Mouse (Mus musculus): ENCODE data around the gene Zfp362. TPM values are rescaled to one million over a fixed set of nuclear protein-coding genes. Genes with fewer than 3 reads are reported as not detected.
A peak's percentile ranks its signal among the peaks of the same experiment; 100 is the strongest.

Zfp362 gene
- polyA plus RNA-seq, 1 experiment from 2014 or later = 26.0 TPM

DNA sequence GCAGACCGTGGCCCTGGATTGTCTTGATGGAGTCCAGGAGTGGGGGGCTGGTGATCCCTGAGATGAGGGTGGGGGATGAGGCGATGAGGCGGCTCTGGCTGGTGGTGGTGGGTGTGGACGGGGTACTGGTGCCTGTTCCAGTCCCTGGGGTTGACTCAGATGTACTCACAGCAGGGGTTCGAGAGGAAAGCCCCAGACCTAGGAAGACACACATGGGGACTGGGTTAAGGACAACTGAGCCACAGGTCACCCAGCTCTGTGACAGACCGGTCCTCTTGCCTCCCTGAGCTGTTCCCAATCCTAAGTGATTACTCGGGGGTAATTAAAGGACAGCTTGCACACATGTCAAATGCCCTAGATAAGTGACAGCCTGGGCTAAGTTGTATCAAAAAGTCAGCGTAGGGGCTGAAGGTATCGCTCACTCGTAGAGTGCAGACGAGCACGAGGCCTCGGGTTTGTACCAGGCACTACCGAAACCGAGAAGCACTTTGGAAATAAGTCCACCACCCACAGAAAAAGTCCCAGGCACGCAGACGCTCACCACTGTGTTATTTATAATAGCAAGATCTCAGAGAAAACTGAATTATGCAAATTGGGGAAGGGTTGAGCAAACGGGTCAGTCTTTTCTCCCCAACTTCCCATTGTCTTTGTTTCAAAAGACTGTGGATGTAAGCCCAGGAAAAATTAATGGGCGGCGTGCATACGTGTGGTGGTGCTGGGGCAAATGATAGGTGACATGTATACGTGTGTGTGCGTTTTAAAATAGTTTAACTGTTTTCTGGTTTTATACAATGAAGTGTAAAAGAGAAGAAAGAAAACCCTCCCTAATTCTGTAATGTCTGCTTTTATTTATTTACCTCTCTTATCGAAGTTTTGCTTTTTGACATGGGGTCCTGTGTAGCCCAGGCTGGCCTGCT, 18.6 kb downstream of the Zfp362 start:
- Histone ChIP-seq H3K4me2 (ENCODE audit: low read depth, low read length) (no peak overlapping the region), H3K4me1 (ENCODE audit: control insufficient read depth, insufficient read depth, low read length) (0 out of 2 replicates have a peak, but pooled peaks cover 7% of the 10 kb centered on the region), H3K4me3 (replicated peaks; ENCODE audit: low read length) (no peak overlapping the region), H3K27ac (ENCODE audit: low read length) (no peak overlapping the region), H3K36me3 (ENCODE audit: control insufficient read depth, insufficient read depth, low read length) (peaks cover 18% of the 10 kb centered on the region), H3K27me3 (ENCODE audit: control insufficient read depth, insufficient read depth, low read length) (no peaks in the 10 kb centered on the region), H3K9ac (ENCODE audit: low read length) (no peak overlapping the region), H3K9me3 (replicated peaks; ENCODE audit: control insufficient read depth, low read length) (no peaks in the 10 kb centered on the region)
- WGBS = 87% methylated on average over 24 of the region's 24 CpGs
- no peak for ATAC-seq (ENCODE audit: insufficient read depth, low FRiP score)

DNA sequence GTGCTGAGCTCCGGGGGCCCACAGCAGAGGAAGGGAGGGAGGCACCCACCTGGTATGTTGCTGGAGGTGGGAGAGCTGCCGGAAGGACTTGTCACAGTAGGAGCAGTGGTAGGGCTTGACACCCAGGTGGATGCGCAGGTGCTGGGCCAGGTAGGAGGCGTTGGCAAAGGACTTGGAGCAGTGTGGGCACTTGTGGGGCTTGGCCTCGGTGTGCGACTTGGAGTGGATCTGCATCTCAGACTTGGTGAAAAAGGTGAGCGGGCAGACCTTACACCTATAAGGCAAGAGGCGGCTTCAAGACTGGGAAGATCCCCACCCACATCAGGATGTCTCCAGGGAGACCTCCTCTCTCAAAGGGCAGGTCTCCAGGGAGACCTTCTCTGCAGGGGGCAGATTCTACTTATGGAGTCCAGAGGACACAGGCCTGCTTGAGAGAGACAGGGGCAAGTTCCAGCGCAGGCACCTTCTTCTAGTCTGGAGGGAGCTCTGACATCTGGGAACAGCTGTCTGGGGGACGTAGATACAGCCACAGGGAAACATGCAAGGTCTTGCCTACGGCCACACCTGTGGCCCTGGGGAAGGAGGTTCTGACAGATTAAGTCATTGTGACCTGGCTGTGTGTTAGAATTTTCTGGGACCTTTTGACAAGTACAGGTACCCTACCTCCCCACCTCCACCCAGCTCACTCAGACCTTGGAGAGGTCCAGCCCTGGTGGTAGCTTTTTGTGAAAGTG, 19.8 kb downstream of the Zfp362 start:
- Histone ChIP-seq H3K27me3 (ENCODE audit: control insufficient read depth, insufficient read depth, low read length) (no peaks in the 10 kb centered on the region), H3K36me3 (ENCODE audit: control insufficient read depth, insufficient read depth, low read length) (peaks cover 18% of the 10 kb centered on the region), H3K4me2 (ENCODE audit: low read depth, low read length) (no peak overlapping the region), H3K27ac (ENCODE audit: low read length) (no peak overlapping the region), H3K9ac (ENCODE audit: low read length) (no peak overlapping the region), H3K4me3 (replicated peaks; ENCODE audit: low read length) (no peak overlapping the region), H3K4me1 (ENCODE audit: control insufficient read depth, insufficient read depth, low read length) (0 out of 2 replicates have a peak, but pooled peaks cover 7% of the 10 kb centered on the region), H3K9me3 (replicated peaks; ENCODE audit: control insufficient read depth, low read length) (no peaks in the 10 kb centered on the region)
- no peak for ATAC-seq (ENCODE audit: insufficient read depth, low FRiP score)
- 92% methylated on average over 11 of the region's 11 CpGs for WGBS

DNA sequence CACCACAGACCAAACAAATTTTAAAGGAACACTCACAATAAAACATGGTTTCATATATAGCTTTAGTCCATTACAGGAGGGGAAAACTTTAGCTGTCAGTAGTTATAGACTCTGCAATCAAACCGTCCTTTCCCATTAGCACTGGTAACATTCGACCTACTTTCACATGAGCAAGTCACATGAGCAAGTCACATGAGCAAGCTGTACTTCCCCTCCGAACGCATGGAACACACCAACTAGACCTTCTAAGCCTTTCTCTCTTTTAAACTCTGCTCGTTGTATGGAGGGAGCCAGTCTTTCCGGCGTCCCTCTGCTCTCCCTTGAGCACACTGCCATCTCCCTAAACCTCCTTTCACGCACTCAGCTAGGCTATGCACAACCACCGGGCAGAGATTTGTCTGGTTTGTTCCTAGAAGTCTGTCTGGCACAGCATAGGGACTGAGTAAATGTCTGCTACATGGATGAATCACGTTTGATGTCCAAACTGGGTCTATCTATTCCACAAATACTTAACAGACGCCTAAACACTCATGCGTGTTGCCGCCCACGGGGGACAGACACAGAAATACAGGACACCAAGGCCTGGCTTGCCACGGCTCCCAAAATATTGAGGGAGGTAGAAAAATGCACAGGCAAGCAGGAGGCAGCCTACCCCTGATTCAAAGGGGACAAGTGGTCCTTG, 20.8 kb downstream of the Zfp362 start:
- Histone ChIP-seq H3K4me2 (ENCODE audit: low read depth, low read length) (no peak overlapping the region), H3K4me3 (replicated peaks; ENCODE audit: low read length) (no peak overlapping the region), H3K27ac (ENCODE audit: low read length) (no peak overlapping the region), H3K27me3 (ENCODE audit: control insufficient read depth, insufficient read depth, low read length) (no peaks in the 10 kb centered on the region), H3K4me1 (ENCODE audit: control insufficient read depth, insufficient read depth, low read length) (0 out of 2 replicates have a peak, but pooled peaks cover under 1% of the 10 kb centered on the region), H3K36me3 (ENCODE audit: control insufficient read depth, insufficient read depth, low read length) (peaks cover 21% of the 10 kb centered on the region), H3K9me3 (replicated peaks; ENCODE audit: control insufficient read depth, low read length) (no peaks in the 10 kb centered on the region), H3K9ac (ENCODE audit: low read length) (no peak overlapping the region)
- no peak for ATAC-seq (ENCODE audit: insufficient read depth, low FRiP score)
- WGBS = 92% methylated on average over 15 of the region's 15 CpGs

DNA sequence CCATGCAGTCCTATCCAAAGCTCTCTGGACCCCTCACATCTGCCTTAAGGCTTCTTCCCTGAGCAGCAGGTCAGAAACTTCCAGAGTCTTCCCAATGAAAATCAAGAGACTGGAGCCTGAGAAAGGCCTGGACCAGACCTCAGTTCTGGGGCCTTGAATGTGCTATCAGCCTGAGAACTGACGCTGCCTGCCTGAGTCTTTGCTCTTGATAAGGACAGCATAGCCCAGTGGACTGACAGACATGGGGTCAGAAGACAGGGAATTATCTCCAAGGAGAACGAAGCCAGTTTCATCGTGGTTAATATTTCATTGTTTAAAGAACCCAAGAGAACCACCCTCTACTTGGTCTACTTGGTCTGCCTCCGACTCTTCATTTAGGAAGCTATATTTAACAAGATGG, 23.2 kb downstream of the Zfp362 start:
- Histone ChIP-seq H3K36me3 (ENCODE audit: control insufficient read depth, insufficient read depth, low read length) (peaks cover 21% of the 10 kb centered on the region), H3K9ac (ENCODE audit: low read length) (no peak overlapping the region), H3K27me3 (ENCODE audit: control insufficient read depth, insufficient read depth, low read length) (no peaks in the 10 kb centered on the region), H3K27ac (ENCODE audit: low read length) (no peak overlapping the region), H3K4me2 (ENCODE audit: low read depth, low read length) (no peak overlapping the region), H3K4me3 (replicated peaks; ENCODE audit: low read length) (no peak overlapping the region), H3K9me3 (replicated peaks; ENCODE audit: control insufficient read depth, low read length) (no peaks in the 10 kb centered on the region), H3K4me1 (ENCODE audit: control insufficient read depth, insufficient read depth, low read length) (no peaks in the 10 kb centered on the region)
- no peak for ATAC-seq (ENCODE audit: insufficient read depth, low FRiP score)
- WGBS = 55% methylated on average over 4 of the region's 4 CpGs

DNA sequence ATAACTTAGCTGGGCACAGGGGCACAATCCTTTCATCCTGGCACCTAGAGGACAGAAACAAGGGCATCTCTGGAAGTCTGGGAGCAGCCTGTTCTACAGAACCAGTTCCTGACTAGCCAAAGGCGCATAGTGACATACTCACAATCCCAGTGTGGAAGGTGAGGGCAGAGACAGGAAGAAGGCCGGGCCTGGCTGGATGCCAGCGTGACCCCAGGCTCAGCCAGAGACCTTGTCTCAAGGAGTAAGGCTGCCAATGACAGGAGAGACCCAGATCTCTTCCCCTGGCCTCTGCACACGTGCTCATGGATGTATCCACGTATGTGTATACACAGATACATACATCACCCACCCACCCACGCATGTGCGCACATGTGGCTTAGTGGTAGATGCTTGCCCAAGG, 23.8 kb downstream of the Zfp362 start:
- 87% methylated on average over 7 of the region's 7 CpGs for WGBS
- no peaks in the 10 kb centered on the region for H3K9me3 ChIP-seq (replicated peaks; ENCODE audit: control insufficient read depth, low read length)
- ATAC-seq (ENCODE audit: insufficient read depth, low FRiP score) = no peak

DNA sequence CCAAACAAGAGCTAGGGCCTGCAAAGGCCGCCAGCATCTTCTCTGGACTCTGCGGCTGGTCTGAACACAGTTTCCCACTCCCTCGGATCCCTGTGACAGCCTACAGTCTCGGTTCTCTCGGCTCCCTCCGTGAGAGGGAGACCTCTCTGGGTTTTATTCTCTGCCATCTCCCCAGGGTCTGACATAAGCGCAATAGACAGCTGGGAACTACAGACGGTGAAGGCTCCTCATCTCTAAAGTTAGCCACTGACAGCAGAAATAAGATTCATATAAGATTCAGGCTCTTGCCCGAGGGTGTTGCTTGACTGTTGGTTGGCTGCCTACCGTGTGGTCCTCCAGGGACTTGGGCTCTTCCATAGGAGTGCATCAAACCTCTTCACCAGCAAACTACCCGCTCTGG, 28.3 kb downstream of the Zfp362 start:
- no peaks in the 10 kb centered on the region for H3K4me1 ChIP-seq (ENCODE audit: control insufficient read depth, insufficient read depth, low read length)
- WGBS = 77% methylated on average over 11 of the region's 11 CpGs
- H3K4me2 ChIP-seq (ENCODE audit: low read depth, low read length) = no peak overlapping the region
- ATAC-seq (ENCODE audit: insufficient read depth, low FRiP score) = no peak
- no peaks in the 10 kb centered on the region for H3K9me3 ChIP-seq (replicated peaks; ENCODE audit: control insufficient read depth, low read length)
- no peaks in the 10 kb centered on the region for H3K27me3 ChIP-seq (ENCODE audit: control insufficient read depth, insufficient read depth, low read length)
- H3K4me3 ChIP-seq (replicated peaks; ENCODE audit: low read length) = no peak overlapping the region
- H3K36me3 ChIP-seq (ENCODE audit: control insufficient read depth, insufficient read depth, low read length) = peaks cover 23% of the 10 kb centered on the region
- peak overlapping the region; percentile 47; the same call in 1 of the 2 replicates for H3K27ac ChIP-seq (ENCODE audit: low read length)
- 0 out of 2 replicates have a peak overlapping the region, but pooled peaks have one; percentile 17 for H3K9ac ChIP-seq (ENCODE audit: low read length)

More for the DNA sequence above, 23.8 kb downstream of the Zfp362 start:
- peaks cover 21% of the 10 kb centered on the region for H3K36me3 ChIP-seq (ENCODE audit: control insufficient read depth, insufficient read depth, low read length)
- H3K4me2 ChIP-seq (ENCODE audit: low read depth, low read length) = no peak overlapping the region
- H3K4me1 ChIP-seq (ENCODE audit: control insufficient read depth, insufficient read depth, low read length) = no peaks in the 10 kb centered on the region
- no peaks in the 10 kb centered on the region for H3K27me3 ChIP-seq (ENCODE audit: control insufficient read depth, insufficient read depth, low read length)
- no peak overlapping the region for H3K27ac ChIP-seq (ENCODE audit: low read length)
- no peak overlapping the region for H3K4me3 ChIP-seq (replicated peaks; ENCODE audit: low read length)
- H3K9ac ChIP-seq (ENCODE audit: low read length) = no peak overlapping the region

DNA sequence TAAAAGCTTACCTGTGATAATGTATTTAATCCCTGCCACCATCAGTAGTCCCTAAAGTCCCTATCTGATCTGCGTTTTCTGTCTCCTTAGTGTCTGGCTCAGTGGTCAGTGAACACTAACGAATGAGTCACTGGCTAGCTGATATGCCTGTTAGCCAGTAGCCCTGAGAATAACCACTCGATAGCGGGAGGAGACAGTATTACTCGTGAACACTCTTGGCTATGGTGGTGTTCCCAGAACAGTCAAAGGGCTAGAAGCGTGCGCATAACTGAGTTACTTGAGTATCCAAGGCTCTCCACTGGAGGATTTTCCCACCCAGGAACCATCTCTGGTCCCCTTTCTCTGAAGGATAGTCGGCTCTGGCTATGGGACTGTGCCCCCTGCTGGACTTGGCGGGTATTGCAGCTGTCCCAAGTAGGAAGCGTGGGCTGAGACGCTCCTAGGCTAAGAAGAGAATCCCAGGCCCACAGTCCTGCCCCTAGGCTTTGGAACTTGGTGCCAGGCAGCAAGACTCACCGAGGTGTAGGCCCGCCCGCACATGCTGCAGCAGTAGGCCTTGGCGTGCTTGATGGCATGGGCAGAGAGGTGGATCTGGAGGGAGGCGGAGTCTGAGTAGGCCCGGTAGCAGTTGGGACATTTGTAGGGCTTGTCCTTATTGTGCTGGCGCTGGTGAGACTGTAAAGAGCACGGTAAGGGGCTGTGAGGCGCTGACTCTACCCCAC, 29.1 kb downstream of the Zfp362 start:
- H3K9me3 ChIP-seq (replicated peaks; ENCODE audit: control insufficient read depth, low read length) = no peaks in the 10 kb centered on the region
- no peak overlapping the region for H3K27ac ChIP-seq (ENCODE audit: low read length)
- no peak overlapping the region; the same call in 1 of the 2 replicates for H3K9ac ChIP-seq (ENCODE audit: low read length)
- no peaks in the 10 kb centered on the region for H3K4me1 ChIP-seq (ENCODE audit: control insufficient read depth, insufficient read depth, low read length)
- peak; percentile 81 for ATAC-seq (ENCODE audit: insufficient read depth, low FRiP score)
- H3K27me3 ChIP-seq (ENCODE audit: control insufficient read depth, insufficient read depth, low read length) = no peaks in the 10 kb centered on the region
- WGBS = 40% methylated on average over 20 of the region's 20 CpGs
- no peak overlapping the region for H3K4me3 ChIP-seq (replicated peaks; ENCODE audit: low read length)
- no peak overlapping the region for H3K4me2 ChIP-seq (ENCODE audit: low read depth, low read length)
- H3K36me3 ChIP-seq (ENCODE audit: control insufficient read depth, insufficient read depth, low read length) = peaks cover 23% of the 10 kb centered on the region

DNA sequence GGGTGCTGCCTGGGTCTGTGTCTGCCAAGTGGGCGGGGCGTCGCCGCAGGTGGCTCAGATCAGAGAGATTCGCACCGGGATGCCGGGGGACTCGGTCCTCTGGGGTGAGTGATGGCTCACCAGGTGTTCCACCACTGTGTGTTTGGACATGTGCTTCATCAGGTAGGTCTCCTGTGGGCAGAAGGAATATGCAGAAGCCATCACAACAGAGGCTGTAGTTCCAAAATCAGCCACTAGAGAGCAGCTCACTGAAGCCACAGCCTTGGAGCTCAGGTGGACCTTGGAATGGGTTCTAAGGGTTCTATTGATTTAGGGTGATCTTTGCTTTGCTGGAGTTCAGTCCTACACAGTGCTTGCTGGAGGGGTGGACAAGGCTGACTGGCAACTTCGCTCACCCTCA, 31.4 kb downstream of the Zfp362 start:
- H3K4me3 ChIP-seq (replicated peaks; ENCODE audit: low read length) = no peak overlapping the region
- 85% methylated on average over 9 of the region's 9 CpGs for WGBS
- no peaks in the 10 kb centered on the region for H3K27me3 ChIP-seq (ENCODE audit: control insufficient read depth, insufficient read depth, low read length)
- H3K4me2 ChIP-seq (ENCODE audit: low read depth, low read length) = no peak overlapping the region
- ATAC-seq (ENCODE audit: insufficient read depth, low FRiP score) = no peak
- H3K9ac ChIP-seq (ENCODE audit: low read length) = no peak overlapping the region
- H3K4me1 ChIP-seq (ENCODE audit: control insufficient read depth, insufficient read depth, low read length) = peaks cover 2% of the 10 kb centered on the region; the same call in 1 of the 2 replicates
- H3K27ac ChIP-seq (ENCODE audit: low read length) = no peak overlapping the region
- peaks cover 20% of the 10 kb centered on the region for H3K36me3 ChIP-seq (ENCODE audit: control insufficient read depth, insufficient read depth, low read length)
- H3K9me3 ChIP-seq (replicated peaks; ENCODE audit: control insufficient read depth, low read length) = no peaks in the 10 kb centered on the region

Measured in stomach, embryonic 16.5 days (tissue).